Mouse (Mus musculus) ovary, postnatal 36 days (tissue): Measurements from ENCODE around the gene Nf1.

Source experiments
- DNase-seq: peaks from one replicate; pipeline ENCODE4 v3.0.0; 2022; ENCODE audit warnings: low spot score, mixed read lengths

Gene Nf1

GRCm38 (mm10) chr11:79590664-79591590 is 251.4 kb downstream of the Nf1 start, which contains the start of gene Rab11fip4:
Gene Rab11fip4, plus strand, starts transcription at chr11:79591212.
- no peak for DNase-seq

- no peak for DNase-seq
Measured at GRCm38 (mm10) chr11:79591591-79591975, 252.1 kb downstream of the Nf1 start.

GRCm38 (mm10) chr11:79593495-79593894 is 254.0 kb downstream of the Nf1 start:
- peak; percentile 26 for DNase-seq

GRCm38 (mm10) chr11:79610454-79610853 is 271.0 kb downstream of the Nf1 start:
- DNase-seq, result no peak

- DNase-seq, result no peak
Measured at GRCm38 (mm10) chr11:79611011-79611666, 271.6 kb downstream of the Nf1 start.

GRCm38 (mm10) chr11:79612046-79612600 is 272.6 kb downstream of the Nf1 start:
- DNase-seq, result no peak

GRCm38 (mm10) chr11:79613084-79613483 is 273.6 kb downstream of the Nf1 start:
- DNase-seq, result no peak

- no peak for DNase-seq
Measured at GRCm38 (mm10) chr11:79613711-79614110, 274.2 kb downstream of the Nf1 start.

GRCm38 (mm10) chr11:79614880-79615279 is 275.4 kb downstream of the Nf1 start:
- no peak for DNase-seq

- DNase-seq, result no peak
Measured at GRCm38 (mm10) chr11:79615871-79616270, 276.4 kb downstream of the Nf1 start.

- DNase-seq, result no peak
Measured at GRCm38 (mm10) chr11:79617991-79618390, 278.5 kb downstream of the Nf1 start.

- DNase-seq, result no peak
Measured at GRCm38 (mm10) chr11:79623029-79623428, 283.5 kb downstream of the Nf1 start.

GRCm38 (mm10) chr11:79624801-79625302 is 285.4 kb downstream of the Nf1 start:
- DNase-seq, result peak; percentile 63

- DNase-seq, result no peak
Measured at GRCm38 (mm10) chr11:79628716-79629115, 289.2 kb downstream of the Nf1 start.

GRCm38 (mm10) chr11:79629752-79630374 is 290.4 kb downstream of the Nf1 start:
- no peak for DNase-seq

- no peak for DNase-seq
Measured at GRCm38 (mm10) chr11:79630521-79630920, 291.0 kb downstream of the Nf1 start.
